Mouse (Mus musculus) liver, postnatal 0 days (tissue): ENCODE results near the gene Gm49337. TPM values are rescaled to one million over a fixed set of nuclear protein-coding genes. Genes with fewer than 3 reads are reported as not detected.

Source experiments
- ATAC-seq: fragments of 200-750 bp; cut with Nextera tagmentation; 2 replicates; pipeline ENCODE4 v1.8.0; 2017; ENCODE audit warnings: mild to moderate bottlenecking, moderate library complexity
- DNase-seq: peaks from one replicate; pipeline ENCODE4 v3.0.0-alpha.2; 2016
- H3K27ac ChIP-seq: fragments of 300-500 bp; sonication (generic); 2 replicates; pipeline ENCODE4 v1.5.1; 2014; ENCODE audit warnings: antibody characterized with exemption, moderate library complexity, mild to moderate bottlenecking, low read depth
- H3K27me3 ChIP-seq: fragments of 300-500 bp; sonication (generic); 2 replicates; pipeline ENCODE4 v1.6.1; 2014; ENCODE audit warnings: low read length, control low read depth, mixed read lengths; ENCODE audit not compliant: insufficient read depth
- H3K36me3 ChIP-seq: fragments of 300-500 bp; sonication (generic); replicated peaks from 2 replicates; pipeline ENCODE4 v1.6.1; 2014; ENCODE audit warnings: mild to moderate bottlenecking, control low read depth, low read length, moderate library complexity, mixed read lengths; ENCODE audit not compliant: insufficient read depth
- H3K4me1 ChIP-seq: fragments of 300-500 bp; sonication (generic); 2 replicates; pipeline ENCODE4 v1.6.1; 2014; ENCODE audit warnings: antibody characterized with exemption, mild to moderate bottlenecking, control low read depth; ENCODE audit not compliant: insufficient read depth
- H3K4me2 ChIP-seq: fragments of 300-500 bp; sonication (generic); 2 replicates; pipeline ENCODE4 v1.6.1; 2014; ENCODE audit warnings: low read depth, mild to moderate bottlenecking, low read length, moderate library complexity, mixed read lengths
- H3K4me3 ChIP-seq: fragments of 300-500 bp; sonication (generic); 2 replicates; pipeline ENCODE4 v1.5.1; 2014; ENCODE audit warnings: low read depth, low read length
- H3K9ac ChIP-seq: fragments of 300-500 bp; sonication (generic); replicated peaks from 2 replicates; pipeline ENCODE4 v1.6.1; 2014; ENCODE audit warnings: mild to moderate bottlenecking, moderate library complexity
- H3K9me3 ChIP-seq: fragments of 300-500 bp; sonication (generic); 2 replicates; pipeline ENCODE4 v1.6.1; 2016; ENCODE audit warnings: mild to moderate bottlenecking, control low read depth, low read length, mixed read lengths
- CTCF ChIP-seq: sonication (generic); IDR thresholded peaks from 2 replicates; pipeline ENCODE4 v1.5.1; 2016; ENCODE audit warnings: antibody characterized with exemption, low read depth
- EP300 ChIP-seq: IDR thresholded peaks from 2 replicates; pipeline ENCODE4 v1.6.1; 2016; ENCODE audit warnings: antibody characterized with exemption, low read depth, mild to moderate bottlenecking
- WGBS: fragments of 180-500 bp; shearing (Covaris S2); extraction: QIAGEN DNeasy Blood & Tissue Kit; methylation state at CpG from one replicate; pipeline ENCODE4 v1.1.7; 2014; ENCODE audit not compliant: insufficient replicate concordance; 5-methylcytosine and 5-hydroxymethylcytosine counted together
- polyA plus RNA-seq: library from polyadenylated mRNA; unstranded; fragments of >200 nt; fragmentation: Nextera tagmentation; extraction: Ambion mirVana; gene quantifications from 2 replicates; pipeline ENCODE4 v1.2.1, GENCODE M21; 2015

Gene Gm49337
- polyA plus RNA-seq, 1 experiment from 2014 or later: not detected

- WGBS: 1% methylated on average over 37 of the region's 47 CpGs
- Histone ChIP-seq H3K4me1 (peaks cover 12% of the 10 kb centered on the region), H3K9ac (peak overlapping the region; percentile 59), H3K4me3 (peak overlapping the region; percentile 52), H3K27ac (no peak overlapping the region), H3K9me3 (no peaks in the 10 kb centered on the region), H3K4me2 (peak overlapping the region; percentile 80), H3K27me3 (peaks cover 22% of the 10 kb centered on the region; the same call in 1 of the 2 replicates), H3K36me3 (no peaks in the 10 kb centered on the region)
- ATAC-seq: peak; percentile 56; the same call in 1 of the 2 replicates
- no peak for TF ChIP-seq EP300
- TF ChIP-seq CTCF: no peak
- DNase-seq: peak; percentile 59
These were observed 29.1 kb upstream of the Gm49337 start for GRCm38 (mm10) chr4:116143891-116144717.

- H3K27ac ChIP-seq: peak overlapping the region; percentile 58; the same call in 1 of the 2 replicates
- ATAC-seq: peak; percentile 5; the same call in 1 of the 2 replicates
- H3K4me2 ChIP-seq: peak overlapping the region; percentile 73
- peaks cover 14% of the 10 kb centered on the region for H3K4me1 ChIP-seq
- no peak for DNase-seq
- peak overlapping the region; percentile 65 for H3K9ac ChIP-seq
- peaks cover 8% of the 10 kb centered on the region for H3K36me3 ChIP-seq
- H3K27me3 ChIP-seq: no peaks in the 10 kb centered on the region
- peak overlapping the region; percentile 56 for H3K4me3 ChIP-seq
- WGBS: 30% methylated on average over 6 of the region's 6 CpGs
- no peaks in the 10 kb centered on the region for H3K9me3 ChIP-seq
- TF ChIP-seq EP300 (no peak), CTCF (no peak)
These were observed 23.4 kb upstream of the Gm49337 start for GRCm38 (mm10) chr4:116149812-116150155.

GRCm38 (mm10) chr4:116150156-116150861, 22.9 kb upstream of the Gm49337 start:
- TF ChIP-seq CTCF (no peak), EP300 (no peak)
- H3K4me2 ChIP-seq: peak overlapping the region; percentile 73
- H3K9ac ChIP-seq: peak overlapping the region; percentile 65
- peak; percentile 98 for ATAC-seq
- peaks cover 13% of the 10 kb centered on the region for H3K4me1 ChIP-seq
- DNase-seq: peak; percentile 85
- no peaks in the 10 kb centered on the region for H3K27me3 ChIP-seq
- H3K27ac ChIP-seq: peak overlapping the region; percentile 58
- H3K9me3 ChIP-seq: no peaks in the 10 kb centered on the region
- peak overlapping the region; percentile 56 for H3K4me3 ChIP-seq
- H3K36me3 ChIP-seq: peaks cover 13% of the 10 kb centered on the region
- 5% methylated on average over 48 of the region's 73 CpGs for WGBS

GRCm38 (mm10) chr4:116150862-116151221, 22.3 kb upstream of the Gm49337 start:
- WGBS: 31% methylated on average over 4 of the region's 4 CpGs
- Histone ChIP-seq H3K4me2 (peak overlapping the region; percentile 73), H3K4me1 (peaks cover 13% of the 10 kb centered on the region), H3K9ac (peak overlapping the region; percentile 65), H3K9me3 (no peaks in the 10 kb centered on the region), H3K27ac (no peak overlapping the region), H3K4me3 (peak overlapping the region; percentile 56), H3K36me3 (peaks cover 18% of the 10 kb centered on the region), H3K27me3 (no peaks in the 10 kb centered on the region)
- ATAC-seq: peak; percentile 0; the same call in 1 of the 2 replicates
- TF ChIP-seq EP300 (no peak), CTCF (no peak)
- DNase-seq: no peak

- no peaks in the 10 kb centered on the region for H3K9me3 ChIP-seq
- DNase-seq (no peak), ATAC-seq (no peak)
- H3K4me2 ChIP-seq: peak within 1 kb of the TSS; percentile 73
- H3K9ac ChIP-seq: peak within 1 kb of the TSS; percentile 65
- H3K27me3 ChIP-seq: no peaks in the 10 kb centered on the region
- TF ChIP-seq EP300 (no peak), CTCF (no peak)
- peak within 1 kb of the TSS; percentile 56 for H3K4me3 ChIP-seq
- peaks cover 22% of the 10 kb centered on the region for H3K36me3 ChIP-seq
- H3K4me1 ChIP-seq: peaks cover 13% of the 10 kb centered on the region
- 67% methylated on average over 6 of the region's 6 CpGs for WGBS
- H3K27ac ChIP-seq: peak within 1 kb of the TSS; percentile 58
These were observed 21.9 kb upstream of the Gm49337 start, which contains the start of gene Lurap1 for GRCm38 (mm10) chr4:116151238-116151637. TSS of gene Lurap1 (minus strand) at chr4:116151338.

GRCm38 (mm10) chr4:116152702-116153101, 20.5 kb upstream of the Gm49337 start:
- Histone ChIP-seq H3K4me3 (no peak overlapping the region), H3K36me3 (peaks cover 32% of the 10 kb centered on the region), H3K9ac (no peak overlapping the region), H3K4me1 (peaks cover 13% of the 10 kb centered on the region), H3K27me3 (no peaks in the 10 kb centered on the region), H3K4me2 (no peak overlapping the region), H3K27ac (no peak overlapping the region), H3K9me3 (no peaks in the 10 kb centered on the region)
- no peak for DNase-seq
- 88% methylated on average over 15 of the region's 15 CpGs for WGBS
- TF ChIP-seq CTCF (no peak), EP300 (no peak)
- ATAC-seq: no peak
